Mouse (Mus musculus) lung, adult 2 months (tissue): ENCODE results near the gene Fam189a1.

Source experiments
- CTCF ChIP-seq: fragments of 200-500 bp; IDR thresholded peaks from 2 replicates; pipeline ENCODE4 v1.5.1; 2011; ENCODE audit warnings: mild to moderate bottlenecking, low read length, control low read depth; ENCODE audit not compliant: insufficient read depth
- POLR2A ChIP-seq: fragments of 200-500 bp; IDR thresholded peaks from 2 replicates; pipeline ENCODE4 v1.6.1; 2011; ENCODE audit warnings: low read depth, mild to moderate bottlenecking, control low read depth, low read length, borderline replicate concordance; ENCODE audit errors: extremely low read depth

GRCm38 (mm10) chr7:64770779-64771390 is 385.5 kb downstream of the Fam189a1 start:
- TF ChIP-seq CTCF (no peak), POLR2A (no peak)
